Mouse (Mus musculus) ovary, postnatal 14 days (tissue): ENCODE data around the gene Cytip.
"Not testable (repeated sequence)": the region's sequence is repeated elsewhere in the genome, so short reads cannot be mapped to it uniquely, and the experiment has no call there.

Experiments used
- DNase-seq: peaks from one replicate; pipeline ENCODE4 v3.0.0; 2022; ENCODE audit warnings: low spot score

Cytip gene

DNA sequence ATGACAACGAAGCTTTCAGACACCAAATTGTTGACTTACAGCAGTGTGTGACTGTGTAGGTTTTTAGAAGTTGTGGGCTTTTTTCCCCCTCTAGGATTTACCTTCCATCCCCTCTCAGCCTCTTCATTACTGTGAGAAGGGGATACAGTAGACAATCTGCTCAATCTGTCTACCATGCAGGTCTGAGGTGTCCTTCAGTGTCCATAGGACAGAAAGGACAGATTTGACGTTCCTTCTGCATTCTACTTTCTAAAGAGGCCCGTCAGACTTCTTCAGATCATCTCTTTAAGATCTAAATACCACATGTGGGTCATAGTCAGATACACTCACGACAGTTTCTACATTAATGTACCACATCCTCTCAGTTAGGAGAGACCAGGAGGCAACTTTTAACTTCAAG is 33.5 kb downstream of the Cytip start:
- no peak for DNase-seq

DNA sequence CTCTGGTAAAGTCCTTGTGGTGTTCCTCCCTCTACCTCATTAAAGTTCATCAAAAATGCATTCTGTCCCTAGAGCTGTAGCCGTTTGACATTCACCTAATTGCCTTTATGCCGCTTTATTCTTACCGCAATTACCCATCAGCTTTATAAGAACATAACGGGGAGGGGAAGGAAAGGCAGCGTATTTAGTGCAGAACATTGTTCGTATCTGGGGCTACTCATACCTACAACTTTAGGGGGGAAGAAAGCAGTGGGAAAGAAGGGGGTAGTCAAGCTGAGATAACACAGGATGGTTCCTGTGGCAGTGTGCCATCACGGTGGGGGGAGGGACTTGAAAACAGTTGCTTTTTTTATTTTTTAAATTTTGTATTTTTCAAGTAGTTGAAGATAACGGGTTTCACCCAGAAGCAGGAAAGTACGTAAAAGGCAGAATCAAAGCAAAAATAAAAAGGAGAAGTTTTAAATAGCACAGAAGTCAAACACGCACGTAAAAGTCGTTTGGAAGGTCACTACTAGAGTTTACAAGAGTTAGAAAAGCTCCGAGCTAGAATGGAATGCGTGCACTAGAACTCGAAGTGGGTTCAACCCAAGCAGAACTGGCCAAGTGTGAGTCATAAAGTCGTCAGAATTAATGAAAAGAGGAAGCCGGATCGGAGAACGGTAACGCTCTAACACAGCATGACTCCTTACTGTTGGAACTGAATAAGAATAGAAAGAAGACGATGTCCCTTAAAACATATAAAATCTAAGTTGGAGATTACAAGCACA is 34.6 kb downstream of the Cytip start:
- DNase-seq = no peak

DNA sequence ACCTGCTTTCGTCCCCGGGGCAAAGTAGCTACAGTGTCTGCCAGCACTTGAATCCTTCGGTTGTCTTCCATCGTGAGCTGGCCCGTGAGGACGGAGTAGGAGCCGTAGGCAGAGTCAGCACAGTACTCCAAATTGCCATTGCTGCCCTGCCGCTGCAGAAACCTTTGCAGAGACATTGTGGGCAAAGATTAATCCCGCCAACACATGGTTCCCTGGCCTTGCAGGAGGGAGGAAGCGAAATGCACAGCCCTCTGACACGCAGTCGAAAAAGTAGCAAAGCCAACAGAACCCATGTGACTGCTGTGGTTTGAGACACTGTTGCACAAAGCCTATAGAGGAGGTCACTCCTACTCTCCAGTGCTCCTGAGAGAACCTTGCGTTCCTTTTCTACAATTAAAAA is 35.5 kb downstream of the Cytip start:
- no peak for DNase-seq

DNA sequence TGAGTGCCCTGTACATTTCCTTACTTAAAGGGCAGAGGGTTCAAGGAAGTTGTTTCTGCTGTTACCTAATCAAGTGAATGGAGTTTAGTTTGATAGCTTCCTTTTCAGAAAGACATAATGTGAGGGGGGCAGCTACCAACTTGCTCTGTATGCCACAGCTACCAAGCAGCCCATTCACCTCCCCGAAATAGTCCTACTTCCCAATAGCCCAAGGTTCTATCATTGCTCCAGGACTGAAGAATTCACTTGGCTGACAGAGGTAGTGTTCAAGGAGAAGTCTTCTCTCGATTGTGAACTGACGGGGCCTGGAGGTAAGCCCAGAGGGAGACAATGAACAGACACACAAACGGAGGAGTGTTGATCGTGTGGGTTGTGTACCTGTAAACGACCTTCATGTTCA is 36.2 kb downstream of the Cytip start:
- DNase-seq = no peak

DNA sequence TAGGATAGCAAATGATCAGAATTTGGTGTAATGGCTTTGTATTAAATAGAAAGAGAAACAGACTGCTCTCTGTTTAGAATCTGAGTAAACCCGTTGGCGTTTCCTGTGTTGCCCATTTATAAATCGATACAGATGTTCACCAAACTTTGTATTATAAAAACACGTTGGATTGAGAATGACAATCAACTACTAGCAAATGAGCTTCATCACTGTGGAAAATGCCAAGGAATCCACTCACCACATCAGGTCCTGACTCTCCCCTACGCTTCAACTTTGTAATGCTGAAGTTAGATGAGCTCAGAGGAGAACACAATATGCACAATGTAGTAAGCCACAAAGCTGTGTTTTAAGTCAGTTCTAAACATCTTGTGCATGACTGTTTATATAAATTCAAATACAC is 36.8 kb downstream of the Cytip start:
- DNase-seq = no peak

DNA sequence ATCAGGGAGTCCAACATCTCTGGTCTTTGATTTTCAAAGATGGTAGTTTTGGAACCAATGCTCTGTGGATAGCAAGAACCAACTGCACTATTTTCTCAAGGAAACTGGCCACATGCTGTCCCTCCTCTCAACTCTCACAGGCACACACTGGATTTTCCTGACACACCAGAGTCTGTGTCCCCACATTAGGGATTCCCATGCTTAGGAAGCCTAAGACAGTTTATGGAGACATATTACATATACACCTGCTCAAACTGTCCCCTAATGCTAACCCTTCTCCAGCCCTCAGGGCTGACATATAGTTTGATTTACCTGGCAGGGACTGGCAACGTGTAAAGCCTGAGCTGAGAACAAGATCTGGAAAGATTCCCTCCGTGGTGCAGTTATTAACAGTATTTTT is 37.2 kb downstream of the Cytip start:
- no peak for DNase-seq

DNA sequence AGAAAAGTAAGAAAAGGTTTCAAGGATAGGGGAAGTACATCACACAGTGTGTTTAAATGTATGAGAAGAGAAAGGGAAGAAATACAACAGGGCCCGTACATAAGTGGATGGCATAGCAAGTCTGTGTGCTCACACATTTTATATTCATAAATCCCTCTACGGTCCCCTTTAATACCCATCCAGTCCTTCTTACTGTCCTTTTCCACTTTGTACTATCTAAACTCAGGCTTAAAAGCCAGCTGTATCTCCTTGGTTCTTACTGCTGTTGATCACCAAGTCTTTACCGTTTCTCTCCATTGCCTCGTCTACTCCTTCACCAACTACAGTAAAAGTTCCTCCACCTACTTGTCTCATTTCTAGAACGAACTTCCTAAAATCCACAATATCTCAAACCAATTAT is 37.9 kb downstream of the Cytip start:
- DNase-seq = no peak

DNA sequence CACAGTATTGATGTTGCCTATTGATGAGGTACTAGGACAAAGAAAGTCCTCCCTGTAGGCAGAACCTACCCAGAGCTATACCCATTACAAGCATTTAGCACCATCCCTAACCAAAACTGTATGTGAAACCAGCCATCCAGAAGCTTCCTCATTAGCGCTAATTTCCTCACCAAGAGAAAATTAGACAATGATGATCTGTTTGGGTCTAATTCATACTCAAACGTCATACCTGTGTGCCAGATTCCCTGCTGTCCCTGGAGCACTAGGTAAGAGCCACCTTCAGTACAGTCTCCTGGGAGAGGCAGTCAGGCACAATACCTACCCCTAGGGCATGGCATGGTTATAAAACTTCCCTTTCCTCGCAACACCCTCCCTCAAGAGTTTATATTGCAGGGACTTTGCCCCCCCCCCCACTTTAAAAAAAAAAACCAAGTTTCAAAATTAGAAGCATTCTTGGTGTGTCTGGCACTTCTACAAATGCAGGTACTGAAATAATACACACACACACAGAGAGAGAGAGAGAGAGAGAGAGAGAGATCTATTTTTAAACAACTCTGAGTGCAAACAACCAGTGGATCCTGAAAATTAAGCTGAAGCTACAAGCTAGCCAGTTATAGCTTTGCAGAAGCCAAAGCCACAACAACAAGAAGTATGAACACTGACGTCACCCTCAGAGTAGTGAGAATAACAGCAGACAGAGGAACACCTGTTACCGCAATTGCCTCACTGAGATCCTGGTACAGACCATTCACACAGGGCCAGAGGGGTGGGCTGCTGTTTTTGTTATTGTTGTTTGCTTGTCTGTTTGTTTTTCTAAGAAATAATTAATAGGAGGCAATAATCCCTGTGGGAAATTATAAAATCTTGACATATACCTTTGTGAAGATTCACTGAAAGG is 38.6 kb downstream of the Cytip start:
- DNase-seq = no peak

DNA sequence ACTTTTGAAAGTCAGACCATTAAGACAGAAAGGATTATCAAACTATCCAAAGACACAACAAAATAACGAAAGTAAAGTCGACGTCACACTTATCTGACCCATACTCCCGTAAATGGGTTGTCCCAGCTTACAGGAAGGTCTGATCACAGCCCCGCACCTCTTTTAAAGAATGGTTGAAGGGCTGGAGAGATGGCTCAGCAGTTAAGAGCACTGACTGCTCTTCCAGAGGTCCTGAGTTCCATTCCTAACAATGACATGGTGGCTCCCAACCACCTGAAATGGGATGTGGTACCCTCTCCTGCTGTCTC is 39.3 kb downstream of the Cytip start:
- DNase-seq = no peak

DNA sequence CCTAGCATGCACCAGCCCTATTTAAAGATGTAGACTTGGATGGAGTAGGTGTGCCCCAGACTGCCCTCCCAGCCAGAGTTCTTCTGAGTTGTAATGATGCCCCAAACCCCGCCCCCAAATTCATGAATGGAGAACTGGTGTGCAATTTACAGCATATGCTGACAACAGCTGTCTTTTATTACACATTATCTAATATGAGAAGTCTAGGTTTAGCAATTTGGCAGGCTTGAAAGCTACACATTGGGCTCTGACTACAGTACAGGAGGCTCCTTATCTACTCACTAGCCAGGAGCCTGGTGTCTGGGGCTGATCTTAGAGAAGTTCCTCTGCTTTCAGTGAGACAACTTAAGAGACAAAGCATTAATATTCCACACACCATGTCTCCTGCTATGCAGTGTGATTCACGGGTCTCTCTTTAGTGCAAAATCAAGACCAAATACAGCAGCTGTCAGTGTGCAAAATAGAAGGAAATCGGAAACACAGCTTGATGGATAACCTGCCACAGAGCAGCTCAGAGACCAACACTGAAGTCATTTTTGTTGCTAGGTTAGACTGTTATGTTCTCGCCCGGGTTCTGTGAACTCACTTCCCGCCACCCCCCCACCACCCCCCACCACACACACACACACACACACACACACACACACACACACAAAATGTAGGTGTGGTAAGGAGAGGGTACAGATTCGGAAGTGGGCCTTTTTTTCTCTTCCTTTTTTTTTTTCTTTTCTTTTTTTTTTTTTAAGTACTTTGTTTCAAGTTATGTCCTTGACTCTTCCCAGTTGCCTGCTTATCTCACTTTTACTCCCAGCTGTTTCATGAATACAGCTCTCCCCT is 39.8 kb downstream of the Cytip start:
- no peak for DNase-seq

DNA sequence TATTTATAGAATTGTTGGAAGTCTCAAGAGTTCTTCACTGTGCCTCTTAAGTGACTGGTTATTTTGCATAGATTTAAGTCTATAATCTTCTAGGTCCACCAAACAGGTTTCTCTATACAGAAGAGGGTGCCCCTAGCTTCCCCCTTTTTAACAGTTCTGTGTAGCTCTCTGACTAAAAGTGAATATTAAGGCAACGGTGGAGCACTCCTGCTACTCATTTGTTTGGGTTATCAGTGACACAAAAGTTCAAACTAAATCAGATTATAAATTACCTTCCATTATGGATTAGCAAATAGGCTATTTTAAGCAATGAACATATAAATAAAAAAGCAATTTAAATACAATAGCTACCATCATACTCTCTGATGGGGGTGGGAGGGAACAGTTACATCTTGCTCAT is 40.8 kb downstream of the Cytip start:
- DNase-seq = no peak

DNA sequence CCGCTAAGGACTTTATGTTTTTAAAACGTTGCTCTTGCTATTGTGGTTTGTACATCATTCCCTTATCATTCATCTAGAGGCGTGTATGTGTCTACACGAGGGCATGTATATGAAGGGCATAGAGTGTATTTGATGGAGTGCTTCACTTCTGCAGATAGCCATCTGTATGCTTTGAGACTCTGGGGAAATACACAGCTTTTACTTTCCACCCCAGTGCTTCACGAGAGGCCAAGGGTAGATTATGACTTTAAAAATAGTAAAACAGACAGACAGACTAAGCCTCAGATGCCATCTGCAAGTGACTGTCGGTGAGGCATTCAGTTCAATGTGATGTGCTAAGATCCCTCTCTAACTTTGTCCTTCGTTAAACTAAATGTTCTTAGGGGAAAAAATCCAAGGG is 41.6 kb downstream of the Cytip start:
- DNase-seq = no peak

DNA sequence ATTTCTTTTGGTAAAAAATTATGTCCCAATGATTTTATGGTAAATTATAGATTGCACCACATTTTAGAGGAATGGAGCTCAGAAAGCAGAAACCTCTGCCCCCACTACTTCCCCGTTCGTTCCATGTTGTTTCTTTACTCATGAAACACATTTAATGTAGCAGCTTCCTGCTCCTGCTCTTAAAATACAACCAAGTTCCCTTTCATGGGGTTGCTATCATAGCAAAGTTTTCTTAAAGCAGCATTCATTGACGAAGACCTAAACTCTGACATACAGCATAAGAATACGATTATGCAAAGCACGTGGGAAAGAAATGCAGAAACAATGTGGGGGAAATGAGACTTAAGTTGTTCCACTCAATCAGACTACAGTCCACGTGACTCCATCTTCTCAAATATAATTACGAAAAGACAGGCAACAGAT is 45.3 kb downstream of the Cytip start:
- no peak for DNase-seq

DNA sequence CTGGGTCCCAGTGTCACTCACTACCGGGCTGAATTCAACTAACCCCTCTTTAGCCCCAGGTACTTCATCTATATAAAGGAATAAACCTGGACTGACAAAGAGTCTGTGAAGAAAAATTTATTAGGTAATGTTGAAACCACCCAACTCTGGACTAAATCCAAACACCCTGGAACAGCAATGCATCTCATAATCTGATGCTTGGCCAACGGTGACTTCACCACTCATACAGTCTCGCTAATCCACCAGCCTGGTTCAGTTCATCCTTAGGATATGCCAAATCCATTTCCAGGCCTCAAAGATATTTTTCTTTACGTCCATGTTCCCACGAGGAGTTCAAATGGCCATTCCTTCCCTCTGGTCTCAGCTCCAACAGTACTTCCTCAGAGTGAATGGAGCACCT is 48.8 kb downstream of the Cytip start:
- DNase-seq = no peak

DNA sequence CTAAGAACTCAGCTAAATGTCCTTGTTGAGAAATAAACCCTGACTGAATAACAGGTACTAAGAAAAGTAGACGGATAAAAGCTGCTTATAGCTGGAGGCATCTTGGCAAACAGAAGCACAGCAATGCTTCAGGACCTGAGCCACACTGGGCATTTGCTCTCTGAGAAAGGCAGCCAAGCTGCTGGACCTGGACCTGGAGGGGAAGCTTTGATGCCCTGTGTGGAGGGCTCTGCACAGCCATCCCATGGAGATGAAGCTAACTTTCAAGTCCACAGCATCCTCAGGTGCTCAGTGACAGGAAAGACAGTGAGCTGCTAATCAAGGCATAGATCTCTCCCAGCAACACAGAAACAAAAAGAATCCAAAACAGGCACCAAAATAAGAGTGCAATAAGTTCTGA is 54.8 kb downstream of the Cytip start:
- no peak for DNase-seq

DNA sequence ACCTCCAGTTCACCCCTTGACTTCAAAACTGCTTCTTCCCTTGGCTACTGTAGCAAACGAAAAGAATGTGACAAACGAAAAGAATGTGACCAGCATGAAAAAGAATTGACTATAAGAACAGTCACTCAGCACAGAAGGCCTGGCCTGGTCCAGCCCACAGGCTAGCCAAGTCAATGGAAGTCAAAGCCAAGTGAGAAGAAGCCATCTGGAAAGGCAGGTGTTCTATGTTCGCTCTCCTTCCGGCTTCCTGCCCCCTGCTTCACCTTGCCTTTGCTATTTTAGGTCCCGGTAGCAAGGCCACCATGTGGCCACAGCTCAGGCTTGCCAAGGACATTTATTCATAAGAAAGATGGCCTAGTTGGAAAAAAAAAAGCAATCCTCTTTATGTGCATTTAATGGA is 56.7 kb downstream of the Cytip start:
- no peak for DNase-seq

DNA sequence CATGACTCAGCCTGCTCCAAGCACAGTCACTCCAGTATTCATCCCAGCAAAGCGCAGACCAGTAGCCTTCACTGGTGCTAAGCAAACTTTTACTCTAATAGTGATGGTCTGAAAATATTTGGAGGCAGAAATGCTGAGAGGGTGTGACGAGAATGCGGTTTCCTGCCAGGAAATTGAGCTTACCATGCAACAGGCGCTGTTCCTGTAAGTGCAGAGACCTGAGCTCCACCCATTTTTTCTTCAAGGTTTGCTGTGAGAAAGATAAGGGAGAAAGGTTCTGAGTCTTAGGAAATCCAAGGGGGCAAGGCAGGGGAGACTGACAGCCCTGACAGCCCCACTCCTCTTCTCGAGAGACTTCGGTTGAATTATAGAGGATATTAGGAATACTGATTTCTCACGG is 57.7 kb downstream of the Cytip start:
- no peak for DNase-seq

DNA sequence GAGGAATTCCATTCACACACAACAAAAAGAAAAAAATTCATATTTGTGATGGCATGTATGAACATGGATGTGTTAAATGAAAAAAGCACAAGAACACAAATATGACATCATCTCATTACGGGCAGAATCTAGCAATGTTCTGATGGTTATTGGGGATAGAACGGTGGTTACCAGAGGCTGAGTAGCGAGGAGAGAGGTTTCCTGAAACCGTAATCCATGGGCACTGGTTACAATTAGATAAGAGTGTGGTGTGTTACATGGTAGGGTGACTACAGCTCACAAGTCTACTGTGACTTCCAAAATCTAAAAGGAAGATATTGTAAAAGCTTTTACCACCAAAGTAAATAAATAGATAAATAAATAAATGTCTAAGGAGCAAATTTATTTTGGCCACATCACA is 58.8 kb downstream of the Cytip start:
- no peak for DNase-seq

DNA sequence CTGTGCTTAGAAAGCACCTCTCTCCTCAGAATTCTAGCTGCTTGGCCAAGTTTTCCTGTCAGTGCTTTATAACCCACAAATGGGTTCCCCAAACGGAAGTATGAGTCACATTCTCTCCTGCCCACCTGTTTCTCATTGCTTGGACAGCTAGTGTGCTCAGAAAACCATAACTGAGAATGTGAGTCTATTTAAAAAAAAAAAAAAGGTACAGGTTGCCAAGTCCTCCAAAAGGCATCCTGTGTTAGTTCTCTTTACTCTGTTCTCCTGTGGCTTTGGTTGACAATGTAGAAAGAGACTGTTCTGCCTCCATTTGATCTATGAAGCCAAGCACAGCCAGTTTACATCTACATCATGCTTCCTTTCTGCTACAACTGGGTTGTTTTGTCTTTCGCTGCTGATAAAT is 60.3 kb downstream of the Cytip start:
- no peak for DNase-seq

DNA sequence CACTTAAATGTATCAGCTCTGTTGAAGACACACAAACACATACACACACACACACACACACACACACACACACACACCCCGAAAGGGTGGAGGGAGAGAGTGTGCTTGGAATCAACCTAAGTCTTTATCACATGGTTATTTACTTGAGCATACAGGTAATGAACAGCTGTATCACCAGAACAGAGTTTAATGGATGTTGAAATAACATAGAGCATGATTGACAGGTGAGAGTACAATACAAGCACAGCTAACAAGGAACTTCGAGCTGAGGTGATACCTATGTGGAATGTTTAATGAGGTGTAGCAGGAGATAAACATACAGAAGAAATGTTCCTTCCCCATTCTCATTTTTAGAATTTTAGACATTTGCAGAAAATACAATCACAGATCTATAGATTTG is 62.7 kb downstream of the Cytip start:
- no peak for DNase-seq

DNA sequence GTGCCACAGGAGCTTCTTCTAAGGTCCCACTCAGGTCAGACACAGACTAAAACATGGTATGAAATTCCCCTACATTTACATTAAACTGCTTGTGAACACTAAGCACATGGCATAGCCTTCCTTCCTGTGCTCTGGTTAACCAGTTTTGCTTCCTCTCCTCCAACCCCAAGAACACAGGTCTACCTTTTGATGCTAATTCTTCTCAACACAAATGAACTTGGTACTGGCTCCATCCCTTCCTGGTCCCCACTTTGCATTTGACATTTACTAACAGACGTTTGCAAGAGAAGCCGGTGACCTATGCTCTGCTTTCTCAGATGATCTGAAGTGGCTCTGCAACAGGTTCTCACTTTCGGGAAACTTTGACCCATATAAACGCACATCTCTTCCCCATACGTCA is 65.4 kb downstream of the Cytip start:
- DNase-seq = no peak

DNA sequence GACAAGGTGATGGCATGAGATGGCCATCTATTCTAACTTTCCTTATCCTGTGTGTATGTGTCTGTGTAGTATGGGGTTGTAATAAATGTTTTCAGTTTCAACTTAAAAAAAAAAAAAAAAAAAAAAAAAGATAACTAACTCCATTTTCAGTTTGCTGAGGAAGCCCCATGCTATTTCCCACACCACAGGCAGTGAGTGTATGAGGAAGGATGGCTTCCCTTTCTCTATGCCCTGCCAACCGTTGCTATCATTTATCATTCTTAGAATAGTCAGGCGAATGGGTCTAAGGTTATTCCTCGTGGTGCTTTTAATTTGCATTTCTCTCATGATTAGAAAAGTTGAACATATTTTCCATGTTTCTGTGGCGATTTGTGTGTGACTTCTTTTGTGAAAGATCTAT is 84.2 kb downstream of the Cytip start:
- no peak for DNase-seq

DNA sequence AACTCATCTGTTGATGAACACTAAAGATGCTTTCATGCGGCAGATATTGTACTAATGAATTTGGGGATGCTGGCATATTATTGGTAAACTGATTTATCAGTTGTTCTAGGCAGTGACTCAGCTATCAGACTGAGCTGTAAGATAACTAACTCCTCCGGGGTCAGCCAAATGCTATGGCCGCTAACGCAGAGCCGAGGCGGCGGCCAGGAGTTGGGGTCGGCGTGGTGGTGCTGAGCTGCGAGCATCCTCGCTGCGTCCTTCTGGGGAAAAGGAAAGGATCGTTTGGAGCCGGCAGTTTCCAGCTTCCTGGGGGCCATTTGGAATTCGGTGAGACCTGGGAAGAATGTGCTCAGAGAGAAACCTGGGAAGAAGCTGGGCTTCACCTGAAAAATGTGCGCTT is 87.4 kb downstream of the Cytip start:
- not testable (repeated sequence) for DNase-seq
